Mouse (Mus musculus): ENCODE results near the gene Zswim3.
"Not testable (repeated sequence)": the region's sequence is repeated elsewhere in the genome, so short reads cannot be mapped to it uniquely, and the experiment has no call there.

The Zswim3 gene

GRCm38 (mm10) chr2:164855572-164855971 lies 50.7 kb downstream of the Zswim3 start:
- not testable (repeated sequence) for DNase-seq (ENCODE audit: low spot score)

- DNase-seq (ENCODE audit: low spot score): peak; percentile 35
These were observed 51.6 kb downstream of the Zswim3 start for GRCm38 (mm10) chr2:164856309-164857100.

- DNase-seq (ENCODE audit: low spot score): peak; percentile 86
These were observed 52.4 kb downstream of the Zswim3 start, which contains the start of gene Pltp for GRCm38 (mm10) chr2:164857101-164857821. Gene Pltp (minus strand): TSS chr2:164857711.

GRCm38 (mm10) chr2:164857842-164858553 lies 53.1 kb downstream of the Zswim3 start:
- peak; percentile 52 for DNase-seq (ENCODE audit: low spot score)

GRCm38 (mm10) chr2:164859155-164859554 lies 54.3 kb downstream of the Zswim3 start:
- peak; percentile 40 for DNase-seq (ENCODE audit: low spot score)

- DNase-seq (ENCODE audit: low spot score): no peak
These were observed 54.9 kb downstream of the Zswim3 start for GRCm38 (mm10) chr2:164859640-164860432.

GRCm38 (mm10) chr2:164861094-164861493 lies 56.2 kb downstream of the Zswim3 start:
- no peak for DNase-seq (ENCODE audit: low spot score)

GRCm38 (mm10) chr2:164862179-164862861 lies 57.4 kb downstream of the Zswim3 start:
- peak; percentile 70 for DNase-seq (ENCODE audit: low spot score)

- DNase-seq (ENCODE audit: low spot score): not testable (repeated sequence)
These were observed 58.5 kb downstream of the Zswim3 start for GRCm38 (mm10) chr2:164863411-164863810.

- no peak for DNase-seq (ENCODE audit: low spot score)
These were observed 59.7 kb downstream of the Zswim3 start for GRCm38 (mm10) chr2:164864593-164864992.

- no peak for DNase-seq (ENCODE audit: low spot score)
These were observed 62.0 kb downstream of the Zswim3 start for GRCm38 (mm10) chr2:164866741-164867551.

GRCm38 (mm10) chr2:164867566-164867965 lies 62.7 kb downstream of the Zswim3 start:
- DNase-seq (ENCODE audit: low spot score): no peak

GRCm38 (mm10) chr2:164868491-164868890 lies 63.6 kb downstream of the Zswim3 start:
- DNase-seq (ENCODE audit: low spot score): no peak

Measured in embryo, embryonic 10 days (tissue).